Mouse (Mus musculus) lung, postnatal 0 days (tissue): ENCODE results near the gene 9130409I23Rik.

Experiments
- CTCF ChIP-seq: IDR thresholded peaks from 2 replicates; pipeline ENCODE4 v1.5.1; 2016; ENCODE audit warnings: antibody characterized with exemption, mild to moderate bottlenecking
- EP300 ChIP-seq: IDR thresholded peaks from 2 replicates; pipeline ENCODE4 v1.6.1; 2016; ENCODE audit warnings: antibody characterized with exemption, mild to moderate bottlenecking, control low read depth

GRCm38 (mm10) chr1:181017212-181017711, 33.8 kb upstream of the 9130409I23Rik start:
- TF ChIP-seq CTCF (no peak), EP300 (no peak)
